Mouse (Mus musculus): ENCODE data around the gene Dlgap4.

Dlgap4 gene

DNA sequence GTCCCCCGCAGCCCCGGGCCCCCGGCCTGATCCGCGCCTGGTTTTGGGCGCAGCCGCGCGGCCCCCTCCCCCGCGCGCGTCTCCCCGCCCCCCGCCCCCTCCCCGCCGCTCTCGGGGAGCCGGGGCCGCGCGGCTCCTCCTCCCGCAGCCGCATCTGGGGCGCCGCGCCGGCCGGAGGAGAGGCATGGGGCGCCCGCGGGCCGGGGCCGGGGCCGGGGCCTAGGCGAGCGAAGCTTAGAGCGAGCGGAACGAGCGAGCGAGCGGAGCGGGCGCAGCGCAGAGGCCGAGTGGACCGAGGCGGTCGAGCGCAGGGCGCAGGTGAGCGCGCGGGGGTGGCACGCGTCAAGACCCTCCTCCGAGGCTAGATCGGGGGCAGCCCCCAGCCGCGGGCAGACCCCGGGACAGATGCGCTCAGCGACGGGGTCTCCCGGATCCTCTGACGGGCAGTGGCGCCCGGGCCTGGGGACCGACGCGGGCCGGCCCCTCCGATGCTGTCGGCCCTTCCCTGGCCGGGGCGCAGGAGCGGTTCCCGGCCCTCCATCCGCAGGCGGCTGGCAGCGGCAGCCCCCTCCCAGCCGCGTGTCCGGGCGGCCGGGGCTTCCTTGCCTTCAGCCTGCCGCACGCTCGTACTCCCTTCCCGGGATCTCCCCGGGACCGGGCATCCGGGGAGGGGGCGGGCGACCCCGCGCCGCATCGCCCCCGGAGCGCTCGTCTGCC, at the start of gene Dlgap4:
Gene Dlgap4 (plus strand): TSS at position 165 of the 717 bp plus-strand sequence.
- in situ Hi-C loops (cut with MboI, MseI), result no loop called here

DNA sequence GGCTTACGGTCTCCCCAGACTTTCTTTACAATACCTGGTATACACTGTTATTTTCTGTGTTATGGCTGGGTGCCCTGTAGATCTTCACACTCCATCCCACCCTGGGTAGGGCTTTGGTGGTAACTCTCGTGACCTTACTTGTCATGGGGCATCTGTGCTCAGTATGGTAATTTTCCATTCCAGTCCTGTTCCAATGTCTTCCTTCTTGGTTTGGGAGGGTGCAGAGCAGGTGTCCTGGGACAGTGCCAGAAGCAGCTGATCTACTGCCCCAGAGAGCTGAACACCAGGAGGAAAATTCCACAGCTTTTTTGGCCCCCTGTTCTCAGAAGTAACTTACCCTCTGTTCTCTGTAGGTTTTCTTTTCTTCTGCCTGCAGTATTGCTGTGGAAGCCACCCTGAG, 47.0 kb upstream of the Dlgap4 start:
- in situ Hi-C loops (cut with MboI, MseI), result no loop called here

GRCm38 (mm10) chr2:156568647-156569046, 44.9 kb upstream of the Dlgap4 start:
- in situ Hi-C loops (cut with MboI, MseI), result no loop called here

GRCm38 (mm10) chr2:156569261-156569660, 44.2 kb upstream of the Dlgap4 start:
- in situ Hi-C loops (cut with MboI, MseI), result no loop called here

DNA sequence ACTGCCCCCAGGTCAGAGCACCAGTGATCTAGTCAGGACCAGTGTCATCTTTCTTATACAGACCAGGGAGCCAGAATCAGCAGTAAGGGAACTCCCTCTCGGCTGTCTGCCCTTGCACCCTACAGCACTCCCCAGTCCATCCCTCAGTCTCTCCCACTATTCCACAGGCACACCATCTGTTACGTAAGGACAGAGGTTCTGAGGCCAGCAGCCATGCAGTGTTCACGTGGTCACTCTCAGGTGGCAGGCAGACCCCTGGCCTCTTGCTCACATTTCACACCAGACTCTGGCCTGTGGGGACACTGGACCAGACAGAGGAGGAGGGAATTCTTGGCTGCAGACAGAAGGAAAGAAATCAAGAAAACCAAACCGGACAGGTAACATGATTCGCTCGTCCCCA, 42.0 kb upstream of the Dlgap4 start:
- in situ Hi-C loops (cut with MboI, MseI), result no loop called here

GRCm38 (mm10) chr2:156576850-156577587, 36.5 kb upstream of the Dlgap4 start:
- in situ Hi-C loops (cut with MboI, MseI), result loop anchor here (5.0 kb wide), 1 partner anchor 125 kb away; no protein-coding TSS in a partner anchor

- in situ Hi-C loops (cut with MboI, MseI), result no loop called here
These were observed 33.0 kb upstream of the Dlgap4 start for GRCm38 (mm10) chr2:156580507-156580906.

- in situ Hi-C loops (cut with MboI, MseI), result no loop called here
These were observed 32.3 kb upstream of the Dlgap4 start for GRCm38 (mm10) chr2:156581244-156581643.

- in situ Hi-C loops (cut with MboI, MseI), result no loop called here
These were observed 30.6 kb upstream of the Dlgap4 start for GRCm38 (mm10) chr2:156582887-156583286.

GRCm38 (mm10) chr2:156584154-156584796, 29.2 kb upstream of the Dlgap4 start:
- in situ Hi-C loops (cut with MboI, MseI), result no loop called here

GRCm38 (mm10) chr2:156584797-156585471, 28.6 kb upstream of the Dlgap4 start:
- in situ Hi-C loops (cut with MboI, MseI), result no loop called here

DNA sequence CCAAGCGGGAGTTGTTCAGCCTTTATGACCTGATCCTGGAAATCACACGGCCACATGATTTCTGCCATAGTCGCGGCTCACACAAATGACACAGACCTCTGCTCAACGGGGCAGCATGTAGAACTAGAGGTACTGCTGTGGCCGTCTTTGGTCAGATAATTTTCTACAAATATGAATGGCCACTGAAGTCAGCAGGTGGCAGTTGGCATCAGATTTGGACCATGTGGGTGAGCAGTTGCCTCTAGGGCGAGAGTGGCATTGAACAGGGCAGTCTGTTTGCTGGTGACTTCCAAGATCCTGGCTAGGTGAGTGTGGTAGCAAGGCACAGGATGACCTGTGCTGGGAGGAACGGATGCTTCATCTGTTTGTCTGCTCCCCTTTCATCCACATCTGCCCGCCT, 24.0 kb upstream of the Dlgap4 start:
- in situ Hi-C loops (cut with MboI, MseI), result no loop called here

- in situ Hi-C loops (cut with MboI, MseI), result no loop called here
These were observed 18.5 kb upstream of the Dlgap4 start for GRCm38 (mm10) chr2:156594987-156595490.

- in situ Hi-C loops (cut with MboI, MseI), result no loop called here
These were observed 10.9 kb upstream of the Dlgap4 start for GRCm38 (mm10) chr2:156602581-156602980.

DNA sequence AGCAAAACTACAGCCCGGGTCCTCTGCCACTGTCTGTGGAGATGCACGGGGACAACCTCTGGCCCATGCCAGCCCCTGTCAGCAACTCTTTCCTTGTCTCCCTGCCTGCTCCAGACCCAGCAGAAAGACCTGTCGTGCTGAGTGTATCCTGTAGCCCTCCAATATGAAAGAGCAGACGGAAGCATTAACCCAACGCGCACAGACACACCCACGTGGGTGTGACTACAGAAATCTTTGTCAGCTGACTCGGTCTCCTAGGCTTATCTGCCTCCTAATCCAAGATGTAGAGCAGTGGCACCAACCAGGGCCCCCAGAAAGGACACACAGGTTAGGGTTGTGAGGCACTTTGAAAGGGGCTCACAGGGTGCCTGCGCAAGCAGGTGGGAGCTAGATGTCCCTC, 9.8 kb upstream of the Dlgap4 start:
- in situ Hi-C loops (cut with MboI, MseI), result no loop called here

DNA sequence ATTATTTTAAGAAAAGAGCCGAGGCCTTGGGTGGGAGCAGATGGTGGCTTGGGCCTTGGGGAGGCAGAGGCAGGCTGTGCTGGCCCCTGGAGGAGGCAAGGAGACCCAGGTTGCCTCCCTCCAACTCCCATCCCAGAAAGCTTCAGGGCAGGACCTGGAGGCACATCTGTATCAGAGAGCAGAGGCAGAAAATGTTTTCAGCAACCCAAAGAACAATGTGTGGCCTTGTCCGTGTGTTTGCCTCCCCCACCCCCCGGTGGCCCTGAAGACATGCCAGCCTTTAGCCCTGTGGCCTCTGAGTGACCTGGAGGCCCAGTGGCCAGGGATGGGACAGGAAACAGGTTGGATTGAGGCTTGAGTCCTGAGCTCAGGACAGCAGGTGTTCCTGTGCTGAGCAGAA, 8.4 kb upstream of the Dlgap4 start:
- in situ Hi-C loops (cut with MboI, MseI), result no loop called here

- in situ Hi-C loops (cut with MboI, MseI), result no loop called here
These were observed 7.5 kb upstream of the Dlgap4 start for GRCm38 (mm10) chr2:156605971-156606370.

GRCm38 (mm10) chr2:156613081-156613540, 394 bp upstream of the Dlgap4 start:
- in situ Hi-C loops (cut with MboI, MseI), result no loop called here

DNA sequence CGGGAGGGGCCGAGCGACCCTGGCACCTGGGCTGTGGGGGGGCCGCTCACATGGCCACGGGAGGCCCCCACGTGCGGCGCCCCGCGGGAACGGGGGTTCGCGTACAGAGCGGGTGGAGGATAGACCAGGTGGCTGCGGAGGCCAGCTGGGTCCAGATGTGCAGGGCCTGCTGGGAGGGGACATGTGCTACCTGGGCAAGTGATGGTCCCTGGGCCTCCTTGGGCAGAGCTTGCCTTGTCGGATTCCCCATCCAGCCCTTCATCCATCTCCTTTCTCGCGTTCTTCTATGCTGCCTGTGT, 702 bp downstream of the Dlgap4 start:
- in situ Hi-C loops (cut with MboI, MseI), result no loop called here

- in situ Hi-C loops (cut with MboI, MseI), result no loop called here
These were observed 1.5 kb downstream of the Dlgap4 start for GRCm38 (mm10) chr2:156614661-156615654.

- in situ Hi-C loops (cut with MboI, MseI), result no loop called here
These were observed 3.0 kb downstream of the Dlgap4 start for GRCm38 (mm10) chr2:156616513-156616912.

All from T-helper 1 cell (primary cell).